In the genomic region with DNA sequence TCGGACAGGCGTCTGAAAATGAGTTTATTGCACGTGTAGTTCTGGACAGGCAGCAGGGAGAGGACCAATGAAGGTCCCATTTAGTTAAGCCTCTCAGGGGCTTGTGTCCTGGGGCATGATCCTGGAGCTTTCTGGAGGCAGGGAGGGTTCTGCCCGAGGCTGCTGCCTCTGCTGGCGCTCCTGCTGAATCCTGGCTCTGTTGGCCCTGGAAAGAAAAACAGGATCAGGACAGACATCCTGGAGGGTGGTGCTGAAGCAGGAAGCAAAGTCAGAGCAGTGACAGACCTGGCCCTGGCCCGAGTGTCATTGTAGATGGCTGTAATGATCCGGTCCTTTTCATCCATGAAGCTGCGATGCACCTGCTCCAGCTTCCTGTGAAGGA, we compare ENCODE assay signal across 8 mouse cellular contexts. TPM values are rescaled to one million over a fixed set of nuclear protein-coding genes. Genes with fewer than 3 reads are reported as not detected.
DNase-seq lines count a peak whose midpoint lies in the region; ATAC-seq and TF ChIP-seq lines count a peak whose summit lies in the region.

No protein-coding gene starts in this region.

- H3K36me3 ChIP-seq in hindbrain, embryonic 16.5 days (ENCODE audit: control insufficient read depth, insufficient read depth, low read length): peaks cover 5% of the 10 kb centered on the region; the same call in 1 of the 2 replicates
- 0 out of 2 replicates have a peak, but pooled peaks cover 9% of the 10 kb centered on the region for H3K36me3 ChIP-seq in midbrain, postnatal 0 days (ENCODE audit: insufficient read depth, low read length)

- ATAC-seq in hindbrain, embryonic 16.5 days: no peak
- no peak for ATAC-seq in midbrain, postnatal 0 days (ENCODE audit: low FRiP score)

- peak overlapping the region; percentile 98 for H3K9ac ChIP-seq in hindbrain, embryonic 16.5 days (ENCODE audit: low read depth, low read length)
- H3K9ac ChIP-seq in midbrain, postnatal 0 days (replicated peaks; ENCODE audit: low read length, poor library complexity, severe bottlenecking): peak overlapping the region; percentile 89

- DNase-seq in left cerebral cortex, adult 2 months (ENCODE audit: extremely low spot score in 1 of 2, low spot score in 2 of 2): no peak
- no peak for DNase-seq in left cerebral cortex, postnatal 14 days (ENCODE audit: low spot score in 2 of 2)
- DNase-seq in midbrain, postnatal 0 days (ENCODE audit: low spot score): no peak
- no peak for DNase-seq in ovary, postnatal 36 days (ENCODE audit: low spot score)
- no peak for DNase-seq in gastrocnemius, postnatal 25 days
- DNase-seq in retina, embryonic 14.5 days (ENCODE audit: low spot score): no peak

- no peaks in the 10 kb centered on the region for H3K27me3 ChIP-seq in hindbrain, embryonic 16.5 days (replicated peaks; ENCODE audit: control insufficient read depth, insufficient read depth, low read length)
- H3K27me3 ChIP-seq in midbrain, postnatal 0 days (ENCODE audit: insufficient read depth, low read length): no peaks in the 10 kb centered on the region

- peak overlapping the region; percentile 95 for H3K4me2 ChIP-seq in hindbrain, embryonic 16.5 days (ENCODE audit: low read length)
- H3K4me2 ChIP-seq in midbrain, postnatal 0 days (ENCODE audit: low read depth, low read length, poor library complexity, severe bottlenecking): peak overlapping the region; percentile 74

- intact Hi-C loops in left cerebral cortex, adult 2 months (cut with DNase I): no loop called here
- intact Hi-C loops in left cerebral cortex, postnatal 14 days (cut with DNase I): no loop called here

- peaks cover 12% of the 10 kb centered on the region for H3K4me1 ChIP-seq in brown adipose tissue, adult 24 weeks (ENCODE audit: control insufficient read depth, insufficient read depth, insufficient read length, low read length)
- peaks cover 25% of the 10 kb centered on the region for H3K4me1 ChIP-seq in hindbrain, embryonic 16.5 days (ENCODE audit: control insufficient read depth, insufficient read depth, low read depth, low read length)
- H3K4me1 ChIP-seq in midbrain, postnatal 0 days (ENCODE audit: insufficient read depth, low read length): peaks cover 11% of the 10 kb centered on the region

- 2% methylated on average over 8 of the region's 8 CpGs for WGBS in hindbrain, embryonic 16.5 days
- WGBS in midbrain, postnatal 0 days: 4% methylated on average over 8 of the region's 8 CpGs

- peak overlapping the region; percentile 78 for H3K4me3 ChIP-seq in left cerebral cortex, adult 2 months
- peak overlapping the region; percentile 67 for H3K4me3 ChIP-seq in brown adipose tissue, adult 24 weeks (ENCODE audit: insufficient read depth, low read depth, low read length)
- peak overlapping the region; percentile 84 for H3K4me3 ChIP-seq in hindbrain, embryonic 16.5 days (ENCODE audit: low read length)
- H3K4me3 ChIP-seq in midbrain, postnatal 0 days (ENCODE audit: low read depth, low read length): peak overlapping the region; percentile 61

- no peaks in the 10 kb centered on the region for H3K9me3 ChIP-seq in hindbrain, embryonic 16.5 days (ENCODE audit: control insufficient read depth, low read length)
- no peaks in the 10 kb centered on the region for H3K9me3 ChIP-seq in midbrain, postnatal 0 days (ENCODE audit: low read length)

- H3K27ac ChIP-seq in left cerebral cortex, adult 2 months: peak overlapping the region; percentile 97
- H3K27ac ChIP-seq in brown adipose tissue, adult 24 weeks (replicated peaks; ENCODE audit: low read depth, low read length): no peak overlapping the region; the same call in 1 of the 2 replicates
- peak overlapping the region; percentile 89 for H3K27ac ChIP-seq in hindbrain, embryonic 16.5 days (ENCODE audit: low read depth, low read length)
- peak overlapping the region; percentile 80; the same call in 1 of the 2 replicates for H3K27ac ChIP-seq in midbrain, postnatal 0 days (ENCODE audit: low read depth, low read length)

- no peak for TF ChIP-seq CTCF in left cerebral cortex, adult 2 months (IDR thresholded peaks at IDR 0.05)
- no peak for TF ChIP-seq CTCF in midbrain, postnatal 0 days (IDR thresholded peaks at IDR 0.05)

RNA-seq across cellular contexts. Expression of gene Vegfb, which starts 0.4 kb away (rescaled TPM):
- 100 to 1,000 TPM in 1 of 2 experiments, 10 to 100 TPM in 1; 89.4 to 101 TPM for total RNA-seq in left cerebral cortex, adult 2 months (2021)
- total RNA-seq in left cerebral cortex, postnatal 14 days (2021): 10 to 100 TPM; 64.3 to 75.4 TPM
- 255 and 283 TPM in 2 replicates for polyA plus RNA-seq in brown adipose tissue, adult 24 weeks (2012; ENCODE audit: insufficient read depth, insufficient read length, missing spikeins)
- 49.6 and 71.2 TPM in 2 replicates for polyA plus RNA-seq in hindbrain, embryonic 16.5 days (2015; fragmentation: Nextera tagmentation; extraction: Ambion mirVana)
- total RNA-seq in midbrain, postnatal 0 days (2014; rRNA removed): 33.1 and 44.4 TPM in 2 replicates
- 77.7 and 83.2 TPM in 2 replicates for polyA plus RNA-seq in midbrain, postnatal 0 days (2015; fragmentation: Nextera tagmentation; extraction: Ambion mirVana)
- total RNA-seq in gastrocnemius, postnatal 25 days (2021): 100 to 1,000 TPM; 143 to 156 TPM

RNA-seq across cellular contexts. Expression of gene Dnajc4, which starts 4.5 kb away (rescaled TPM):
- total RNA-seq in left cerebral cortex, adult 2 months (2021): 10 to 100 TPM; 28.2 to 28.9 TPM
- total RNA-seq in left cerebral cortex, postnatal 14 days (2021): 10 to 100 TPM; 21.1 to 21.2 TPM
- polyA plus RNA-seq in brown adipose tissue, adult 24 weeks (2012; ENCODE audit: insufficient read depth, insufficient read length, missing spikeins): 70.0 and 78.9 TPM in 2 replicates
- 22.7 and 24.8 TPM in 2 replicates for polyA plus RNA-seq in hindbrain, embryonic 16.5 days (2015; fragmentation: Nextera tagmentation; extraction: Ambion mirVana)
- 14.9 and 31.2 TPM in 2 replicates for total RNA-seq in midbrain, postnatal 0 days (2014; rRNA removed)
- polyA plus RNA-seq in midbrain, postnatal 0 days (2015; fragmentation: Nextera tagmentation; extraction: Ambion mirVana): 21.6 and 25.7 TPM in 2 replicates
- total RNA-seq in gastrocnemius, postnatal 25 days (2021): 10 to 100 TPM; 31.3 to 32.9 TPM

RNA-seq across cellular contexts. Expression of gene Fkbp2, which starts 7.6 kb away (rescaled TPM):
- 100 to 1,000 TPM; 106 to 108 TPM for total RNA-seq in left cerebral cortex, adult 2 months (2021)
- 10 to 100 TPM; 69.4 to 78.8 TPM for total RNA-seq in left cerebral cortex, postnatal 14 days (2021)
- 126 and 133 TPM in 2 replicates for polyA plus RNA-seq in brown adipose tissue, adult 24 weeks (2012; ENCODE audit: insufficient read depth, insufficient read length, missing spikeins)
- polyA plus RNA-seq in hindbrain, embryonic 16.5 days (2015; fragmentation: Nextera tagmentation; extraction: Ambion mirVana): 159 and 192 TPM in 2 replicates
- 24.9 and 29.3 TPM in 2 replicates for total RNA-seq in midbrain, postnatal 0 days (2014; rRNA removed)
- polyA plus RNA-seq in midbrain, postnatal 0 days (2015; fragmentation: Nextera tagmentation; extraction: Ambion mirVana): 149 and 155 TPM in 2 replicates
- total RNA-seq in gastrocnemius, postnatal 25 days (2021): 10 to 100 TPM in 1 of 2 experiments, 1 to 10 TPM in 1; 7.9 to 12.4 TPM

RNA-seq across cellular contexts. Expression of gene Nudt22, which starts 8.0 kb away (rescaled TPM):
- total RNA-seq in left cerebral cortex, adult 2 months (2021): 10 to 100 TPM; 15.8 to 16.8 TPM
- total RNA-seq in left cerebral cortex, postnatal 14 days (2021): 10 to 100 TPM in 1 of 2 experiments, 1 to 10 TPM in 1; 8.7 to 10.1 TPM
- polyA plus RNA-seq in brown adipose tissue, adult 24 weeks (2012; ENCODE audit: insufficient read depth, insufficient read length, missing spikeins): 10.9 and 11.7 TPM in 2 replicates
- polyA plus RNA-seq in hindbrain, embryonic 16.5 days (2015; fragmentation: Nextera tagmentation; extraction: Ambion mirVana): 20.6 and 21.8 TPM in 2 replicates
- total RNA-seq in midbrain, postnatal 0 days (2014; rRNA removed): 12.8 and 19.6 TPM in 2 replicates
- polyA plus RNA-seq in midbrain, postnatal 0 days (2015; fragmentation: Nextera tagmentation; extraction: Ambion mirVana): 17.8 and 22.0 TPM in 2 replicates
- 10 to 100 TPM; 15.6 to 17.2 TPM for total RNA-seq in gastrocnemius, postnatal 25 days (2021)

RNA-seq across cellular contexts. Expression of gene Trpt1, which starts 8.0 kb away (rescaled TPM):
- total RNA-seq in left cerebral cortex, adult 2 months (2021): 10 to 100 TPM; 18.8 to 19.6 TPM
- total RNA-seq in left cerebral cortex, postnatal 14 days (2021): 10 to 100 TPM; 19.1 to 20.7 TPM
- 15.0 and 19.3 TPM in 2 replicates for polyA plus RNA-seq in brown adipose tissue, adult 24 weeks (2012; ENCODE audit: insufficient read depth, insufficient read length, missing spikeins)
- polyA plus RNA-seq in hindbrain, embryonic 16.5 days (2015; fragmentation: Nextera tagmentation; extraction: Ambion mirVana): 22.7 and 25.3 TPM in 2 replicates
- total RNA-seq in midbrain, postnatal 0 days (2014; rRNA removed): 19.6 and 28.1 TPM in 2 replicates
- polyA plus RNA-seq in midbrain, postnatal 0 days (2015; fragmentation: Nextera tagmentation; extraction: Ambion mirVana): 19.8 and 23.4 TPM in 2 replicates
- 10 to 100 TPM; 21.5 to 24.5 TPM for total RNA-seq in gastrocnemius, postnatal 25 days (2021)
